Mouse (Mus musculus) T-helper 2 cell (primary cell): ENCODE data around the gene Gm10031.
"Not testable (repeated sequence)": the region's sequence is repeated elsewhere in the genome, so short reads cannot be mapped to it uniquely, and the experiment has no call there.

ENCODE experiments used
- in situ Hi-C: fragments of 300-600 bp; cut with MboI, MseI; formaldehyde crosslinking; loops from one replicate; pipeline ENCODE4 v1.15.1; 2025; ENCODE audit warnings: high pct_unique_total_duplicates

Gene Gm10031

GRCm38 (mm10) chr1:156523842-156524241 is at the start of gene Gm10031:
Gene Gm10031 (plus strand): TSS chr1:156524012.
- in situ Hi-C loops, result not testable (repeated sequence)

GRCm38 (mm10) chr1:156474854-156475253 is 49.0 kb upstream of the Gm10031 start:
- in situ Hi-C loops, result no loop called here

- in situ Hi-C loops, result no loop called here
Observed at GRCm38 (mm10) chr1:156476016-156476415, 47.8 kb upstream of the Gm10031 start.

GRCm38 (mm10) chr1:156476535-156476934 is 47.3 kb upstream of the Gm10031 start:
- in situ Hi-C loops, result no loop called here

GRCm38 (mm10) chr1:156481826-156482225 is 42.0 kb upstream of the Gm10031 start:
- in situ Hi-C loops, result no loop called here

- in situ Hi-C loops, result no loop called here
Observed at GRCm38 (mm10) chr1:156487498-156487897, 36.3 kb upstream of the Gm10031 start.

GRCm38 (mm10) chr1:156488031-156488430 is 35.8 kb upstream of the Gm10031 start:
- in situ Hi-C loops, result no loop called here

- in situ Hi-C loops, result no loop called here
Observed at GRCm38 (mm10) chr1:156491226-156491796, 32.5 kb upstream of the Gm10031 start.

GRCm38 (mm10) chr1:156495025-156495424 is 28.8 kb upstream of the Gm10031 start:
- in situ Hi-C loops, result loop anchor here (5.0 kb wide), 1 partner anchor 82 kb away; no protein-coding TSS in a partner anchor

GRCm38 (mm10) chr1:156496910-156497309 is 26.9 kb upstream of the Gm10031 start:
- in situ Hi-C loops, result loop anchor here (5.0 kb wide), 1 partner anchor 80 kb away; no protein-coding TSS in a partner anchor

- in situ Hi-C loops, result no loop called here
Observed at GRCm38 (mm10) chr1:156504945-156505523, 18.8 kb upstream of the Gm10031 start.

- in situ Hi-C loops, result no loop called here
Observed at GRCm38 (mm10) chr1:156505901-156506300, 17.9 kb upstream of the Gm10031 start.

- in situ Hi-C loops, result no loop called here
Observed at GRCm38 (mm10) chr1:156507753-156508152, 16.1 kb upstream of the Gm10031 start.

- in situ Hi-C loops, result no loop called here
Observed at GRCm38 (mm10) chr1:156520136-156520780, 3.6 kb upstream of the Gm10031 start.

- in situ Hi-C loops, result no loop called here
Observed at GRCm38 (mm10) chr1:156521796-156522517, 1.9 kb upstream of the Gm10031 start.

- in situ Hi-C loops, result not testable (repeated sequence)
Observed at GRCm38 (mm10) chr1:156532476-156533175, 8.8 kb downstream of the Gm10031 start.

GRCm38 (mm10) chr1:156533483-156533882 is 9.7 kb downstream of the Gm10031 start:
- in situ Hi-C loops, result no loop called here

GRCm38 (mm10) chr1:156533911-156534310 is 10.1 kb downstream of the Gm10031 start:
- in situ Hi-C loops, result no loop called here

- in situ Hi-C loops, result no loop called here
Observed at GRCm38 (mm10) chr1:156537031-156537430, 13.2 kb downstream of the Gm10031 start.

GRCm38 (mm10) chr1:156537701-156538100 is 13.9 kb downstream of the Gm10031 start:
- in situ Hi-C loops, result no loop called here

- in situ Hi-C loops, result no loop called here
Observed at GRCm38 (mm10) chr1:156538382-156538781, 14.6 kb downstream of the Gm10031 start.
